10 mouse cellular contexts compared by ENCODE assay signal in genomic region chr4:155130616-155131015, GRCm38 (mm10). TPM values are rescaled to one million over a fixed set of nuclear protein-coding genes. Genes with fewer than 3 reads are reported as not detected.
DNase-seq lines count a peak whose midpoint lies in the region; ATAC-seq and TF ChIP-seq lines count a peak whose summit lies in the region.
"Had no signal": no experiment of that assay in that cellular context is flagged by ENCODE, and none has a peak within 500 bp of the region (broad histone marks: within the 10 kb centered on the region; RNA-seq: fewer than 3 reads in every experiment).

No protein-coding gene starts in this region.

- no peaks in the 10 kb centered on the region for H3K9me3 ChIP-seq in forebrain, embryonic 12.5 days
- no peaks in the 10 kb centered on the region for H3K9me3 ChIP-seq in forebrain, embryonic 11.5 days (ENCODE audit: control insufficient read depth, low read length)
- no peaks in the 10 kb centered on the region for H3K9me3 ChIP-seq in forebrain, postnatal 0 days (ENCODE audit: low read length)

- H3K36me3 ChIP-seq in forebrain, embryonic 12.5 days (replicated peaks), result no peaks in the 10 kb centered on the region
- H3K36me3 ChIP-seq in forebrain, embryonic 11.5 days (ENCODE audit: control insufficient read depth, insufficient read depth, low read length), result no peaks in the 10 kb centered on the region
- no peaks in the 10 kb centered on the region for H3K36me3 ChIP-seq in forebrain, postnatal 0 days (ENCODE audit: insufficient read depth)
- no peaks in the 10 kb centered on the region for H3K36me3 ChIP-seq in small intestine, adult 2 months (ENCODE audit: control insufficient read depth, insufficient read depth, low read length)

- no peak overlapping the region for H3K9ac ChIP-seq in forebrain, embryonic 12.5 days
- no peak overlapping the region for H3K9ac ChIP-seq in forebrain, embryonic 11.5 days (ENCODE audit: low read length)
- H3K9ac ChIP-seq in forebrain, postnatal 0 days, result no peak overlapping the region

- no peak overlapping the region for H3K4me3 ChIP-seq in forebrain, embryonic 12.5 days (replicated peaks)
- no peak overlapping the region for H3K4me3 ChIP-seq in forebrain, embryonic 11.5 days (ENCODE audit: low read depth, low read length)
- H3K4me3 ChIP-seq in left cerebral cortex, adult 2 months, result no peak overlapping the region
- H3K4me3 ChIP-seq in forebrain, postnatal 0 days (ENCODE audit: low read depth, low read length), result no peak overlapping the region
- H3K4me3 ChIP-seq in small intestine, adult 2 months (ENCODE audit: low read depth, low read length), result no peak overlapping the region

- H3K27ac ChIP-seq in forebrain, embryonic 12.5 days, result 0 out of 2 replicates have a peak overlapping the region, but pooled peaks have one; percentile 51
- no peak overlapping the region for H3K27ac ChIP-seq in forebrain, embryonic 11.5 days (ENCODE audit: low read depth, low read length)
- peak overlapping the region; percentile 70; the same call in 1 of the 2 replicates for H3K27ac ChIP-seq in left cerebral cortex, adult 2 months
- H3K27ac ChIP-seq in forebrain, postnatal 0 days (ENCODE audit: low read depth, low read length), result peak overlapping the region; percentile 29; the same call in 1 of the 2 replicates
- peak overlapping the region; percentile 36 for H3K27ac ChIP-seq in small intestine, adult 2 months (ENCODE audit: insufficient read depth, low read depth, low read length)

- ATAC-seq in forebrain, embryonic 12.5 days (ENCODE audit: low FRiP score), result no peak
- ATAC-seq in forebrain, embryonic 11.5 days (replicated peaks; ENCODE audit: low FRiP score), result no peak
- no peak for ATAC-seq in forebrain, postnatal 0 days
- ATAC-seq in monocyte, adult 5-6 weeks (replicated peaks; ENCODE audit: insufficient number of reproducible peaks, low FRiP score, low TSS enrichment, poor library complexity, severe bottlenecking), result no peak

- H3K4me2 ChIP-seq in forebrain, embryonic 12.5 days, result no peak overlapping the region
- H3K4me2 ChIP-seq in forebrain, embryonic 11.5 days (ENCODE audit: low read depth, low read length, severe bottlenecking), result no peak overlapping the region
- no peak overlapping the region for H3K4me2 ChIP-seq in forebrain, postnatal 0 days (ENCODE audit: low read depth)
- H3K4me2 ChIP-seq: midbrain, embryonic 11.5 days had no signal

- peaks cover 49% of the 10 kb centered on the region for H3K4me1 ChIP-seq in forebrain, embryonic 12.5 days
- H3K4me1 ChIP-seq in forebrain, embryonic 11.5 days (replicated peaks; ENCODE audit: control insufficient read depth, insufficient read depth, low read length), result peaks cover 12% of the 10 kb centered on the region; the same call in 1 of the 2 replicates
- peaks cover 14% of the 10 kb centered on the region for H3K4me1 ChIP-seq in forebrain, postnatal 0 days (ENCODE audit: insufficient read depth)
- peaks cover 1% of the 10 kb centered on the region; the same call in 1 of the 2 replicates for H3K4me1 ChIP-seq in small intestine, adult 2 months (ENCODE audit: control insufficient read depth, insufficient read depth, insufficient read length, low read length)

- 87% methylated on average over 7 of the region's 7 CpGs for WGBS in forebrain, embryonic 12.5 days
- 85% methylated on average over 7 of the region's 7 CpGs for WGBS in forebrain, embryonic 11.5 days
- 62% methylated on average over 7 of the region's 7 CpGs for WGBS in forebrain, postnatal 0 days
- 74% methylated on average over 7 of the region's 7 CpGs for WGBS in small intestine, adult 2 months

- TF ChIP-seq POLR2A in small intestine, adult 2 months (IDR thresholded peaks at IDR 0.05; ENCODE audit: low read depth, low read length), result no peak

- no peaks in the 10 kb centered on the region for H3K27me3 ChIP-seq in forebrain, embryonic 12.5 days
- H3K27me3 ChIP-seq in forebrain, embryonic 11.5 days (ENCODE audit: control insufficient read depth, insufficient read depth, low read length), result no peaks in the 10 kb centered on the region
- H3K27me3 ChIP-seq in forebrain, postnatal 0 days (ENCODE audit: insufficient read depth, low read length), result no peaks in the 10 kb centered on the region
- H3K27me3 ChIP-seq in small intestine, adult 2 months (ENCODE audit: control insufficient read depth, insufficient read depth, low read length), result no peaks in the 10 kb centered on the region

- no peak for TF ChIP-seq CTCF in left cerebral cortex, adult 2 months (IDR thresholded peaks at IDR 0.05)
- no peak for TF ChIP-seq CTCF in forebrain, postnatal 0 days (IDR thresholded peaks at IDR 0.05; ENCODE audit: low read depth)
- no peak for TF ChIP-seq CTCF in small intestine, adult 2 months (IDR thresholded peaks at IDR 0.05; ENCODE audit: extremely low read depth, insufficient read length, insufficient replicate concordance, low read depth, low read length)

- intact Hi-C loops in left cerebral cortex, adult 2 months (cut with DNase I), result no loop called here

- no peak for DNase-seq in forebrain, embryonic 11.5 days (ENCODE audit: low spot score)
- DNase-seq in left cerebral cortex, adult 2 months (ENCODE audit: extremely low spot score in 1 of 2, low spot score in 2 of 2), result no peak
- no peak for DNase-seq in left cerebral cortex, adult 9 months (ENCODE audit: low spot score in 2 of 2)
- no peak for DNase-seq in forebrain, postnatal 0 days
- DNase-seq in kidney, adult 11 months, result no peak
- DNase-seq: retina, postnatal 1 day had no signal

RNA-seq across cellular contexts. Expression of gene Morn1, which starts 44.2 kb away (rescaled TPM):
- polyA plus RNA-seq in forebrain, embryonic 12.5 days (2016; fragmentation: Nextera tagmentation; extraction: Ambion mirVana), result 6.9 and 7.0 TPM in 2 replicates
- 4.8 TPM in 2 replicates for polyA plus RNA-seq in forebrain, embryonic 11.5 days (2014; fragmentation: Nextera tagmentation; extraction: Ambion mirVana)
- total RNA-seq in left cerebral cortex, adult 2 months (2021), result 10 to 100 TPM; 10.6 to 11.2 TPM
- total RNA-seq in forebrain, postnatal 0 days (2014; rRNA removed), result 6.0 and 7.4 TPM in 2 replicates
- 8.2 and 9.7 TPM in 2 replicates for polyA plus RNA-seq in forebrain, postnatal 0 days (2015; fragmentation: Nextera tagmentation; extraction: Ambion mirVana)
- polyA plus RNA-seq in small intestine, adult 2 months (2012; rRNA removed), result 1.7 and 3.1 TPM in 2 replicates
- total RNA-seq in monocyte, adult 5-6 weeks (2017), result 0.97 TPM in 1 of 3 replicates, not detected in the others

RNA-seq across cellular contexts. Expression of gene Rer1, which starts 44.4 kb away (rescaled TPM):
- polyA plus RNA-seq in forebrain, embryonic 12.5 days (2016; fragmentation: Nextera tagmentation; extraction: Ambion mirVana), result 128 and 129 TPM in 2 replicates
- 130 and 137 TPM in 2 replicates for polyA plus RNA-seq in forebrain, embryonic 11.5 days (2014; fragmentation: Nextera tagmentation; extraction: Ambion mirVana)
- 10 to 100 TPM; 62.4 to 67.5 TPM for total RNA-seq in left cerebral cortex, adult 2 months (2021)
- 92.4 and 116 TPM in 2 replicates for total RNA-seq in forebrain, postnatal 0 days (2014; rRNA removed)
- 136 and 140 TPM in 2 replicates for polyA plus RNA-seq in forebrain, postnatal 0 days (2015; fragmentation: Nextera tagmentation; extraction: Ambion mirVana)
- 53.2 and 91.9 TPM in 2 replicates for polyA plus RNA-seq in small intestine, adult 2 months (2012; rRNA removed)
- 111 to 130 TPM (median 118 TPM) in 3 replicates for total RNA-seq in monocyte, adult 5-6 weeks (2017)
